22 mouse cellular contexts compared by ENCODE assay signal in the genomic region with DNA sequence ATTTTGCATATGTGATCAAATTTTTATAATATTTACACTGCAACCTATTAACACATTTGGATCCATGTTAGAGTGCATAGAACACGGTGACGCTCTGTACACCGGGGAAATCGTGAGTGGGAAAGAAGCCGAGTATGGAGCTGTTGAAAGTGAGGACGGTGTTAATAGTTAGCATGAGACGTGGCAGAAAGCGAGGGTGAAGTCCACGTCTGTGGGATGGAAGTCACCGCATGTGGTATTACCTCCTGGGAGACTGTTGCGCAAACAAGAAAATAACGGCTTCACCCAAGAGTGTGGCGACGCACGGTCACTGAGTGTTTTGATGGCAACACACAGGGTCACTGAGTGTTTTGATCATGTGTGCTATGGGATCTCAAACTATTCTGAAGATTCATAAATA.
DNase-seq lines count a peak whose midpoint lies in the region; ATAC-seq lines count a peak whose summit lies in the region.
"Had no signal": no experiment of that assay in that cellular context is flagged by ENCODE, and none has a peak within 500 bp of the region (broad histone marks: within the 10 kb centered on the region; RNA-seq: fewer than 3 reads in every experiment).

No protein-coding gene starts in this region.

- WGBS in kidney, embryonic 14.5 days, result 88% methylated on average over 15 of the region's 15 CpGs
- WGBS in kidney, embryonic 15.5 days, result 88% methylated on average over 15 of the region's 15 CpGs

- ATAC-seq in kidney, embryonic 14.5 days (ENCODE audit: low FRiP score, low TSS enrichment), result no peak
- no peak for ATAC-seq in kidney, embryonic 15.5 days (replicated peaks; ENCODE audit: low FRiP score)
- ATAC-seq: activated CD4-positive, CD25-positive, alpha-beta regulatory T cell, adult 4 months; forebrain, embryonic 13.5 days; forebrain, embryonic 16.5 days had no signal

- H3K4me2 ChIP-seq in kidney, embryonic 14.5 days (replicated peaks; ENCODE audit: low read depth, low read length), result no peak overlapping the region
- H3K4me2 ChIP-seq in kidney, embryonic 15.5 days, result no peak overlapping the region
- H3K4me2 ChIP-seq: forebrain, embryonic 13.5 days; heart, embryonic 11.5 days; hindbrain, embryonic 12.5 days; hindbrain, embryonic 15.5 days had no signal

- DNase-seq in kidney, adult 11 months, result peak; percentile 32
- DNase-seq in kidney, adult 8-10 months, result peak; percentile 15 to 47
- DNase-seq in kidney, postnatal 36 days, result peak; percentile 17 to 36
- DNase-seq in spleen, postnatal 14 days (ENCODE audit: low spot score in 2 of 2), result no peak
- DNase-seq: adrenal gland, adult 8-10 months; adrenal gland, postnatal 25 days; cerebellum, adult 11-12 months; cerebellum, adult 8-10 months; cerebellum, postnatal 10 days; cerebellum, postnatal 36 days; gastrocnemius, postnatal 10 days; gastrocnemius, postnatal 36 days; heart, adult 11 months had no signal

- no peaks in the 10 kb centered on the region for H3K27me3 ChIP-seq in kidney, embryonic 14.5 days (ENCODE audit: control insufficient read depth, insufficient read depth, low read length)
- H3K27me3 ChIP-seq in kidney, embryonic 15.5 days, result no peaks in the 10 kb centered on the region
- H3K27me3 ChIP-seq: forebrain, embryonic 13.5 days; hindbrain, embryonic 12.5 days; hindbrain, embryonic 15.5 days had no signal

- H3K9me3 ChIP-seq in kidney, embryonic 14.5 days (ENCODE audit: control insufficient read depth, low read length), result no peaks in the 10 kb centered on the region
- no peaks in the 10 kb centered on the region for H3K9me3 ChIP-seq in kidney, embryonic 15.5 days (replicated peaks)
- H3K9me3 ChIP-seq: forebrain, embryonic 10.5 days; forebrain, embryonic 13.5 days; hindbrain, embryonic 12.5 days; hindbrain, embryonic 15.5 days had no signal

- no peak overlapping the region for H3K9ac ChIP-seq in kidney, embryonic 14.5 days (ENCODE audit: low read depth, low read length)
- no peak overlapping the region for H3K9ac ChIP-seq in kidney, embryonic 15.5 days
- H3K9ac ChIP-seq: forebrain, embryonic 13.5 days; hindbrain, embryonic 12.5 days; hindbrain, embryonic 15.5 days had no signal

- no peak overlapping the region for H3K27ac ChIP-seq in kidney, embryonic 14.5 days (ENCODE audit: low read depth, low read length)
- no peak overlapping the region for H3K27ac ChIP-seq in kidney, embryonic 15.5 days
- H3K27ac ChIP-seq: forebrain, embryonic 10.5 days; forebrain, embryonic 13.5 days; hindbrain, embryonic 12.5 days; hindbrain, embryonic 15.5 days had no signal

- no peak overlapping the region for H3K4me3 ChIP-seq in kidney, embryonic 14.5 days (ENCODE audit: low read length)
- H3K4me3 ChIP-seq in kidney, embryonic 15.5 days (replicated peaks), result no peak overlapping the region
- H3K4me3 ChIP-seq: forebrain, embryonic 10.5 days; forebrain, embryonic 13.5 days; hindbrain, embryonic 12.5 days; hindbrain, embryonic 15.5 days had no signal

- H3K4me1 ChIP-seq in kidney, embryonic 14.5 days (ENCODE audit: control insufficient read depth, insufficient read depth, low read length), result no peaks in the 10 kb centered on the region
- no peaks in the 10 kb centered on the region for H3K4me1 ChIP-seq in kidney, embryonic 15.5 days
- H3K4me1 ChIP-seq: forebrain, embryonic 10.5 days; forebrain, embryonic 13.5 days; hindbrain, embryonic 12.5 days; hindbrain, embryonic 15.5 days had no signal

- no peaks in the 10 kb centered on the region for H3K36me3 ChIP-seq in kidney, embryonic 14.5 days (ENCODE audit: control insufficient read depth, insufficient read depth, low read length)
- H3K36me3 ChIP-seq in kidney, embryonic 15.5 days, result no peaks in the 10 kb centered on the region
- H3K36me3 ChIP-seq: forebrain, embryonic 10.5 days; hindbrain, embryonic 12.5 days; hindbrain, embryonic 15.5 days had no signal

Comparison
In these comparisons a context has a peak if more than half of its experiments do, and no peak if none do; other contexts are left out.
1. DNase-seq: peak in kidney, adult 11 months (single experiment), kidney, adult 8-10 months (2 of 2) and kidney, postnatal 36 days (2 of 2); none in spleen, postnatal 14 days (0 of 2).